Mouse (Mus musculus) heart, embryonic 14.5 days (tissue): ENCODE measurements at regions not wholly inside any gene's neighbourhood (a gene's known extent, or its start where the extent isn't known, plus 50 kb on each side); places are given as distances from the start of the nearest gene placed in this dataset.

Experiments used
- ATAC-seq: fragments of 200-750 bp; cut with Nextera tagmentation; 2 replicates; pipeline ENCODE4 v1.8.0; 2017; ENCODE audit warnings: low read depth, moderate TSS enrichment; ENCODE audit not compliant: insufficient number of reproducible peaks, insufficient read depth, low FRiP score
- H3K27ac ChIP-seq, 2 experiments: fragments of 200-500 bp in 1 of 2; fragments of 300-500 bp in 1 of 2; sonication (generic) in 1 of 2; replicated peaks in 1 of 2; 2 replicates each; pipeline ENCODE4 v1.5.1; 2012 to 2014; ENCODE audit warnings: low read depth in 2 of 2, low read length in 2 of 2, control low read depth in 1 of 2, mild to moderate bottlenecking in 1 of 2, mixed read lengths in 1 of 2; ENCODE audit not compliant: control insufficient read depth in 1 of 2, insufficient read depth in 1 of 2
- H3K27me3 ChIP-seq: fragments of 300-500 bp; sonication (generic); 2 replicates; pipeline ENCODE4 v1.6.1; 2014; ENCODE audit warnings: mild to moderate bottlenecking, low read length, control low read depth; ENCODE audit not compliant: control insufficient read depth, insufficient read depth
- H3K36me3 ChIP-seq: fragments of 300-500 bp; sonication (generic); 2 replicates; pipeline ENCODE4 v1.6.1; 2014; ENCODE audit warnings: mild to moderate bottlenecking, control low read depth, low read length, mixed read lengths; ENCODE audit not compliant: control insufficient read depth, insufficient read depth
- H3K4me1 ChIP-seq, 2 experiments: fragments of 200-500 bp in 1 of 2; fragments of 300-500 bp in 1 of 2; sonication (generic) in 1 of 2; 2 replicates each; pipeline ENCODE4 v1.6.1; 2012 to 2014; ENCODE audit warnings: low read length in 2 of 2, control low read depth in 1 of 2, mixed read lengths in 1 of 2; ENCODE audit not compliant: control insufficient read depth in 2 of 2, insufficient read depth in 2 of 2
- H3K4me2 ChIP-seq: fragments of 300-500 bp; sonication (generic); 2 replicates; pipeline ENCODE4 v1.6.1; 2014; ENCODE audit warnings: mild to moderate bottlenecking, low read length
- H3K4me3 ChIP-seq, 2 experiments: fragments of 200-500 bp in 1 of 2; fragments of 300-500 bp in 1 of 2; sonication (generic) in 1 of 2; 2 replicates each; pipeline ENCODE4 v1.5.1; 2012 to 2014; ENCODE audit warnings: low read length in 2 of 2, mild to moderate bottlenecking in 2 of 2, control low read depth in 1 of 2, low read depth in 1 of 2, moderate library complexity in 1 of 2; ENCODE audit not compliant: control insufficient read depth in 1 of 2, insufficient read depth in 1 of 2
- H3K9ac ChIP-seq: fragments of 300-500 bp; sonication (generic); 2 replicates; pipeline ENCODE4 v1.6.1; 2014; ENCODE audit warnings: mild to moderate bottlenecking, low read length
- H3K9me3 ChIP-seq: fragments of 300-500 bp; sonication (generic); 2 replicates; pipeline ENCODE4 v1.6.1; 2016; ENCODE audit warnings: low read length, control low read depth; ENCODE audit not compliant: control insufficient read depth
- WGBS: fragments of 180-500 bp; shearing (Covaris S2); extraction: QIAGEN DNeasy Blood & Tissue Kit; methylation state at CpG from one replicate; pipeline ENCODE4 v1.1.7; 2014; 5-methylcytosine and 5-hydroxymethylcytosine counted together

DNA sequence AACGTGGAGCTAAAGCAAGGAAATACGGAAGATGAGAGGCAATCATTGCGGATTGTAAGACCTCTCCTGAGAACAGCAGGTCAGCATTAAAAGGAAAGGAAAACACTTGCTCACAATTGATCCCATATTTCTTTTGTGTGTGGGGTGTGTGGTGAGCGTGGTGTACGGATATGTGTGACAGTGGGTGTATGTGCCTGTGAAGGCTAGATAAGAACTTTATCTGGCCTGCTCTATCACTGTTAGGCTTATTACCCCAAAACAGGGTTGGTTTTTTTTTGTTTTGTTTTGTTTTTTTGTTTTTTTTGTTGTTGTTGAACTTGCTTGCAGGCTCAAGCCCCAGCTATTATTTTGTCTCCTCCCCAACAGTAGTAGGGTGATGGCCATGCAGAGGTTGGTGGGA is 102.5 kb downstream of the Uchl5 start:
- Histone ChIP-seq H3K27ac (no peak overlapping the region), H3K4me3 (no peak overlapping the region), H3K4me1 (peaks cover 0 to 12% of the 10 kb centered on the region in 2 experiments; a peak in 2 of 4 replicates), H3K9ac (no peak overlapping the region), H3K36me3 (no peaks in the 10 kb centered on the region), H3K27me3 (no peaks in the 10 kb centered on the region), H3K9me3 (no peaks in the 10 kb centered on the region), H3K4me2 (no peak overlapping the region)
- WGBS = 82% methylated on average over 5 of the region's 5 CpGs
- no peak for ATAC-seq

DNA sequence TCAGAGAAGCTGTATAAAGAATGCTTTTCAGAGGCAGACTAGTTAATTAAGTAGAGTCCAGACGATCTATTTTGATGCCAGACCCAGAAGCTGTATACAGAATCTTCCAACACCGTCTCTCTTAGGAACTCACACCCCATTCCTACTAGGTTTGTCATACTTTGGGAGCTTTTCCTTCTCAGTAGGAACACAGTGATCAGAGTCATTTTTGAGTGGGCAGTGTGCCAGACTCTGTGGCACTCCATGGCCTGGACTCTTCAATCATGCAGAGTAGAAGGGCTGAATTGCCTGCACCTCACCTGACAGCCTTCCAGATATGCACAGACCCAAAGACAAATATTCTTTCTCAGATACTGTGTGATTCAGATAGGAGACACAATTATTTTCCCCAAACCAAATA is 101.2 kb downstream of the Uchl5 start:
- no peak for ATAC-seq
- no peaks in the 10 kb centered on the region for H3K36me3 ChIP-seq
- no peak overlapping the region for H3K9ac ChIP-seq
- H3K4me3 ChIP-seq = no peak overlapping the region
- H3K4me1 ChIP-seq = peaks cover 0 to 12% of the 10 kb centered on the region in 2 experiments; a peak in 2 of 4 replicates
- no peaks in the 10 kb centered on the region for H3K9me3 ChIP-seq
- 49% methylated on average over 2 of the region's 2 CpGs for WGBS
- no peak overlapping the region for H3K27ac ChIP-seq
- no peaks in the 10 kb centered on the region for H3K27me3 ChIP-seq
- H3K4me2 ChIP-seq = no peak overlapping the region

DNA sequence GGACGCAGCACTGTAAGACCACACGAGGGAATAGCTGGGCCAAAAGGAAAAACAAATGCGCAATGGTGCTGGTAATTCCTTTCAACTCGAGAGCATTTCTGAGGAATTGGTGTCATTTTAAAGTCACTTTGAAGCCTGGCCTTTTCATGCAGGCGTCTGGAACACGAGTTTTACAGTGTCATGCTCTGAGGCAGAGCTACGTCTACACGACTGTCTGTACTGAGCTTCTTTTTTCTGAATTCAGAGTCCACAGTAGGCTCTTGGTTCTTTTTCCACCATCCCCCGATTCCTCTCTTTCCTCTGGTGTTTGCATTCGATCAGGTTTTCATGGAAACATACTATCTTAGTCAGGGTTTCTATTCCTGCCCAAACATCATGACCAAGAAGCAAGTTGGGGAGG is 83.2 kb downstream of the Uchl5 start:
- no peaks in the 10 kb centered on the region for H3K9me3 ChIP-seq
- no peaks in the 10 kb centered on the region for H3K27me3 ChIP-seq
- no peak for ATAC-seq
- H3K27ac ChIP-seq = no peak overlapping the region
- 78% methylated on average over 10 of the region's 10 CpGs for WGBS
- H3K4me2 ChIP-seq = no peak overlapping the region
- H3K4me3 ChIP-seq = no peak overlapping the region
- H3K9ac ChIP-seq = no peak overlapping the region
- no peaks in the 10 kb centered on the region for H3K4me1 ChIP-seq
- no peaks in the 10 kb centered on the region for H3K36me3 ChIP-seq

DNA sequence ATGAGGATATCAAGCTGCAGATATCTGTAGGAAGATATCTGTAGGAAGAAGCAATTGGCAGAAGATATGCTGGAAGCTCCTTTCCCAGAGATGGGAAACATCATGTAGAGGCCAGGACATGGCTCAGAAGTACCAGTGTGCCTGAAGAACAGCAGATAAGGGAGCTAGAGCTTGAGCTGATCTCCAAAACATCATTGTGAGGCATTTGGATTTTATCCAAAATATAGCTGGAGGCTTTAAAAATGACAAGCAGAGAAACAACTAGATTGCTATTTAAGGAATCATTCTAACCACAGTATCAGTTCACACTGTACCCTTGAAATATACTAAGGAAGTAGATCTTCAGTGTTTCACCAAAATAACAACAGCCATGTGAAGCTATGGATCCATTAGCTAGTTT is 81.5 kb downstream of the Uchl5 start:
- Histone ChIP-seq H3K4me3 (no peak overlapping the region), H3K9ac (no peak overlapping the region), H3K4me2 (no peak overlapping the region), H3K36me3 (no peaks in the 10 kb centered on the region), H3K4me1 (no peaks in the 10 kb centered on the region), H3K27ac (no peak overlapping the region), H3K27me3 (no peaks in the 10 kb centered on the region), H3K9me3 (no peaks in the 10 kb centered on the region)
- no peak for ATAC-seq
